Mouse (Mus musculus) cerebellum, postnatal 10 days (tissue): ENCODE data around the gene Bri3bp.

Experiments
- DNase-seq, 2 experiments: peaks; one replicate each; pipeline ENCODE4 v3.0.0; 2021; ENCODE audit warnings: mixed read lengths in 2 of 2

Gene Bri3bp

DNA sequence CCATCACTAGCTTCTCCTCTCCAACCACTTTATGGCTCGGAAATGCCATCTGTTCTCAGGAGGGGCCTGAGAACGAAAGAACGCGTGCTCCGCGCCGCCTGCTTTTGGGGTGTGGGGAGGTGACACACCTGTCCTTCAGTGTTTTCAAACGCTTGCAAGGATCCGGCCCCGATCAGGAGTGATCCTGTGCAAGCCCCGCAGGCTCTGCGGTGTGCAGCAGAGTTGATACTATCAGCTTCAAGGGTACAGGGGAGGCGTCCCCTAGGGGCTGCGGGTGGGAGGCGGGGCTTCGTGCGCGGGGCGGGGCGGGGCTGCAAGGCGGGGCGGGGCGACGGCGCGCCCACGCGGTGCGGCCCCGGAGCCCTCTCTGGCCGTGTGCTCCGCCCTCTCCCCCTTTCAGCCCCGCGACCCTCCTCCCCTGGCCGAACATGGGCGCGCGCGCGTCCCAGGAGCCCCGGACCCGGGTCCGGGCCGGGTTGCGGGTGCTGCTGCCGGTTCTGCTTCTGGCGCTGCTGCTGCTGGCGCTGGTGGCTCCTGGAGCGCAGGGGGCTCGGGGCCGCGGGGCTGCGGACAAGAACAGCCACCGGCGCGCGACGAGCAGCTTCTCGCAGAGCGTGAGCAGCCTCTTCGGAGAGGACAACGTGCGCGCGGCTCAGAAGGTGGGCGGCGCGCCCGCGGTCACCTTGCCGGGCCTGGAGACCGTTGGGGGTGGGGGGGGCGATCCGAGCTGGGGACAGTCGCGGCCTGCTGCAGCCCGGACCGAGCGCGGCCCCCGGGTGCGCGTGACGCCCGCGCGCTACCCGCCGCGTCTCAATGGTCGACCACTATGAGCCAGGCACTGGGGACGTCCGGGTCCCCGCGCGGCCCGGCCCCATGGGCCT lies at the start of gene Bri3bp:
TSS of gene Bri3bp (plus strand) at position 335 of the 881 bp plus-strand sequence.
- DNase-seq = peak; percentile 82 to 87

DNA sequence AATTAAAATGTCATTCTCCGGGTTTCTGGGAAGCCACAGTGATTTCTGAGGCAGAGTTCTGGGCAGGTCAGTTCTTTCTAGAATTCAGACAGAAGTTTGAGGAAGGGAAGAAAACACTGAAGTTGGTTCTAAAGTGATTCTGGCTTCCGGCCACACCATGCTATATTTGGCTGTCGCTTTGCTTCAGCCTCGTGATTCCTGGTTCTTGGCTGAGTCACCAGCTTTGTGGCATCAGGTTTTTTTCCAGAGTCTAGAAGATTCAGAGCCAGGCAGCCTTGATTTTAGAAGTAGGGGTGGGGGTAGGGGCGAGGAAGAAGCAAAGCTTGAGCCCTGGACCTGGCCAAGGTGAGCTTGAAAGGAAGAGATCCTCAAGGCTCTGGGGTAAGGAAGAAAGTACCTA lies 49.8 kb upstream of the Bri3bp start:
- peak; percentile 76 to 77 for DNase-seq

DNA sequence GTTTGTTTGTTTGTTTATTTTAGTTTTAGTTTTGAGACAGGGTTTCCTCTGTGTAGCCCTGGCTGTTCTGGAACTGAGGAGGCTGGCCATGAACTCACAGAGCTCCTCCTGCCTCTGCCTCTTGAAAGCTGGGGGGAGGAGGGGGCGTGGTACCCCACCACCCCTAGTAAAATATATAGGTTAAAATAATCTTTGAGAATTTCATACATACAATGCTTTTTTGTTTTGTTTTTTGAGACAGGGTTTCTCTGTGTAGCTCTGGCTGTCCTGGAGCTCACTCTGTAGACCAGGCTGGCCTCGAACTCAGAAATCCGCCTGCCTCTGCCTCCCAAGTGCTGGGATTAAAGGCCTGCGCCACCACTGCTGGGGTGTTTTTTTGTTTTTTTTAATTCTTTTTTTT lies 49.2 kb upstream of the Bri3bp start:
- peak in 1 of 2 experiments; percentile 22 for DNase-seq

DNA sequence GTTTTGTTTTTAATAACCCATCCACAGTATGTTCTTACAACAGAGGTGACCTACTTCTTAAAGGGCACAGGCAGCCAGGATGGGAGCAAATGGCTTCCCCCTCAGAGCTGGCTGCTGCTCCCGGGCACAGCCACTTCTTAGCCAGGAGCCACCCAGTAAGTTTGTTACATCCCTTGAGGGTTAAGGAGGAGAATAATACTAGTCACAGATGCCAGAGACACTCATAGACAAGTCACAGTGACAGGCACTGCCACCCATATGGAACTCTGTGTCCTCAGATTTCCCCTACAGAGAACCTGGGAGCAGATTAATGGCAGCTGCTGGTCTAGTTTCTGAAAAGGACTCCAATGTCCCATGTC lies 48.8 kb upstream of the Bri3bp start:
- DNase-seq = no peak

DNA sequence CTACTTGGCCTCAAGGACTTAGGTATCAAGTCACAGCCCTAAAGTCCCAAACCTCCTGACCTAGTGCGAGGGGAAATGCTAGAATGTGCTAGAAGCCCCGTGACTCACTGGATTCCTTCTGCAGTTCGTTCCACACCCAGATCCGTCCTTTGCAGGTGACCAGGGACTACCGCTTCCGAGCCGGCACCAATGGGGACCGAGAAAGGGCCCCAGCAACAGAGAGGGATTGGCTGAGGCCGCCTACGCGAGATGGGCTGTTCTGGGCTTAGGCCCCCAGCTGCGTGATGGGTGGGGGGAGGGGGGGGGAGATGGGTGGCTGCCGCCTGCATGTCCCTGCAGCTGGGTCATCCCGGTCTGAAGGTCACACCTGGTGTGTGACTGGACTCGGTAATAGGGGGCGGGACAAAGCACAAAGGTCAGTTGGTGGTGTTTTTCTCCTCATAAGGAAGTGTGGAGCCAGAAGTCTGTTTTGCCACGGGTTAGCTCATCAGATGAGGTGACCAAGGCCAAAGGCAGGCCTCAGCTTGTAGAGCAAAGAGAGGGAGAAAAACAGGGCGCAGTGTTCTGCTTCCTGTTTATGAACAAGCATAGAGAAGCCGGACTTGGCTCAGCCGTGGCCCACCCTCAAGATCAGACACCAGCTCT lies 48.3 kb upstream of the Bri3bp start:
- peak; percentile 96 to 98 for DNase-seq

DNA sequence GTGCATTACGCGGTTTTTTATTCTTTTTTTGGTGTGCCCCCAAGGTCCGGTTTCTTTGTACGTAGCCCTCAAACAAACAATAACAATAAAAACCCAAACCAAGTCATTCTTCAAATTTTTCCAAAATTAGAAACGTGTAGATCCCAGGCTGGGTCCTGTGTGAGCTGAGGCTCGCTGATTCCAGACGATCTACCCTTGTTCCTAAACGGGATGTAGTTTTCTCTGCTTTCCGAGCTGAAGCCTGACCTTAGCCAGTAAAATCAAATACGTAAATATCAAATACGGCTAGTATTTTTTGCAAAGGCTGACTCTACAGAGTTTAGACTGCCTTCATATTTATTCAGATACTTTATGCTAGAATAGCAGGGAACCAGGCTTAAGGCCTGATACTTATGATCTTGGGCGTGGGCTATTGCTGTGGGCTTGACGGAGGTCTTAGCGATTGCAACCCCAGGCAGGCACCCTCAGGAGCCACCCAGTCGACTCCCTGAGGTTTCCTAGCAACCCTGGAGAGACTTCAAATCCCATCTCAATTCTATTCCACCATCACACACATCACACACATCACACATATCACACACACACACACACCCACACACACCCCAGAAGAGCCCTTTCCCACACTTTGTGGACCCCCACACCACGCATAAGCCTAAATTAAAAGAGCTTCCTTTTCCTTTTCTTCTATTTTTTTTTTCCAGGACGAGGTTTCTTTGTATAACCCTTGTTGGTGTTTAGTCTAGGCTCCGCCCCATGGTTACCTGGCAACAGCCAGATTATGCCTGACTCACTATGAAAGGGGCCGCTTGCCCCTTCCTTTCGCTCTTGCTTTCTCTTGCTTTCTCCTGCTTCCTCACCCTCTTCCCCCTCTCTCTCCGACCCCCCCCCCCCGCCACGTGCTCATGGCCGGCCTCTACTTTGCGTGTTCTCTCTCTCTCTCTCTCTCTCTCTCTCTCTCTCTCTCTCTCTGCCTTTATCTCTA lies 47.5 kb upstream of the Bri3bp start:
- DNase-seq = peak; percentile 74 to 81

DNA sequence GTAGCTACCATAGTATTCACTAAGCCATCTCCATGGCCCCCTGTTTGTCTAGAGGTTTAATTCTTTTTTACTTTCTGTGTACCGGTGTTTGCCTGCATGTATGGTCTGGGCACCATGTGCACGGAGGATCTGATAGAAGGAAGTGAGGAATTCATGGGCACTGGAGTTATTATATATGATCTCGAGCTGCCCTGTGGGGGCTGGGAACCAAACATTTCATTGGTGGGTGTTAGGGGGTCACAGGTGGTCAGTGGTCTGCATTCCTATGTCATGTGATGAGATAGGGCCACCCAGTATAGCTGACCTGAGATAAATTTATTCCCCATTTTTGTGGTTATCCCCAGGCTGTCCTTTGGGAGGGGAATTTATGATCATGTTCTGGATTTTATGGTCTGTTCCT lies 46.4 kb upstream of the Bri3bp start:
- no peak for DNase-seq

DNA sequence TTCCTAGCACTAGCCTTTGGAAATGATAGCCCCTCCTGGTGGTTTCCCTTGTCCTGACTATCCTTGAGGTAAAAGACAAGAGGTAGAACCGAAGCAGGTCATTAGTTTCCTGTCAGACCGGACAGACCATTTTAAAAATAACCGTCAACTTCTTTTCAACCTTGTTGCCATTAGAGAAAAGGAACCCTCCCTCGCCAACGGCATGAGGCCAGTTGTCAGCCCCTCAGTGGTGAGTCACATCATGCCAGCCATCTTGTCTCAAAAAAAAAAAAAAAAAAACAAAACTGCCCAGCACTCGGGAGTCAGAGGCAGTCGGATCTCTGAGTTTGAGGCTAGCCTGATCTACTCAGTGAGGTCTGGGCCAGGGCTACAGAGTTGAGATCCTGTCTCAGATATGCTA lies 40.5 kb upstream of the Bri3bp start:
- no peak for DNase-seq

DNA sequence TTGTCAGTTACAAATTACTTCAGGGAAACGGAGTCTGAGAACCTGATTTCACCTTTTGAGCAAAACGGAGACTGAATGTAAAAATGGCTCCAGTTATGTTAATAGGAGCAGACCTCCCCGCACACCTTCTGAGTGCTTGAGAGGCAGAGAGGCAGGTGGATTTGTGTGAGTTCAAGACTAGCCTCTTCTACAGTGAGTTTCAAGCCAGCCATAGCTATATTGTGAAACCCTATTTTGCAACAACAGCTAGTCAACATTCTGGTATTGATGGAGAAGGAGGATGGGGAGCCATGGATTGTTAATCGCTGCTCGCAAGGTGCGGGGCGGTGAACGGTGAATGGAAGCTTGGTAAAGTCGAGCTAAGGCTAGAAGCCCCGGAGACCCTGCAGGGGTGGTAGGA lies 38.9 kb upstream of the Bri3bp start:
- no peak for DNase-seq

DNA sequence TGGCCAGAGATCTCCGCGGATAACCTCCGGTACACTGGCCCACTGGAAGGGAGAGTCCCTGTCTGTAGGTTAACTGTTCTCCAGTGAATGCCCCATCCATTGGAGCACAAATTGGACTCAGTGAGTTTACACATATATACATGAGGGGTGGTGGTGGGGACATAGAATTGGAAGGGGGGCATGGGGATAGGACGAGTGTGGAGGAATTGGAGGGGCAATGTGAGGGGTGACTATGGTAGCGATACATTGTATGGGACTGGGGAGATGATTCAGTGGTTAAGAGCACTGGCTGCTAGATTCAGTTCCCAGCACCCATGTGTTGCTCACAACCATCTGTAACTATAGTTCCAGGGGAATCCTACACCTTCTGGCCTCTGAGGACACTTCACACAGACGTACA lies 38.4 kb upstream of the Bri3bp start:
- DNase-seq = no peak

DNA sequence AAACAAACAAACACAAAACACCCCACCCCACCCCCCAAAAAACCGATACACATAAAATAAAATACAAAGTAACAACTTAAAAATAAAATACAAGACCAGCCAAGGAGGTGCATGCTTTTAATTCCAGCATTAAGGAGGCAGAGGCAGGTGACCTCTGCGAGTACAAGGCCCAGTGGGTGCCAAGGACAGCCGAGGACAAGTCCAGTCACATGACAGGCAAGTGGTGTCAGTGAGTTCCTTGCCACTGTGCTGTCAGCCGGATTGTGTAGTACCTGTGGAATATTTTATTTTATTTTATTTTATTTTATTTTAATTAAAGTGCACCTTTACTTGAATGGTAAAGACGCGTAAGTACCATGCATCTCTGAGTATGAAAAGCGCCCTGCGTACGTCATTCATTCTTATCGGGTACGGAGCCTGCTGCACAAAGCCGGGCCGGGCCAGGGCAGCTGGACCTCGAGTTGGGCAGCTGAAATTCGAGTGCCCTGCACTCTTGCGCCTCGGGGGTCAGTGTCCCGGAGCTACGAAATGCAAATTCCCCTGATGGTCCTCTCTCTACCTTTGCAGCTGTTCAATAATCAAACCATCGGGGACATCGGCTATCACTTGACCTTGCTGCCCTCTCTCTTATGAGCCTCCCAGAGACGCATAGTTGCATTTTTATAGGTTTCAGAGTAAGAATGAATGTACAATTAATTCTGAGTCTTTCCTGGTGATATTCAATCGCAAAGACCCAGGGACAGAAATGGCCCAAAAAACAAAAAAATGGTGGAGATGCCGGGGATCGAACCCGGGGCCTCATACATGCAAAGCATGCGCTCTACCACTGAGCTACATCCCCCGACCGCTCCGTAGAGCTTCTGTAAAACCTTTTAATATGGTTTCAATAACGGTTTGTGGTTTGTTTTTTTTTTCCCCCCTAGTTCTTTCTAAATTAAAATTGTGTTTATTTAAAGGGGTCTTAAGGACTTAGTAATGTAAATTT lies 37.6 kb upstream of the Bri3bp start:
- DNase-seq = peak; percentile 87 to 88

DNA sequence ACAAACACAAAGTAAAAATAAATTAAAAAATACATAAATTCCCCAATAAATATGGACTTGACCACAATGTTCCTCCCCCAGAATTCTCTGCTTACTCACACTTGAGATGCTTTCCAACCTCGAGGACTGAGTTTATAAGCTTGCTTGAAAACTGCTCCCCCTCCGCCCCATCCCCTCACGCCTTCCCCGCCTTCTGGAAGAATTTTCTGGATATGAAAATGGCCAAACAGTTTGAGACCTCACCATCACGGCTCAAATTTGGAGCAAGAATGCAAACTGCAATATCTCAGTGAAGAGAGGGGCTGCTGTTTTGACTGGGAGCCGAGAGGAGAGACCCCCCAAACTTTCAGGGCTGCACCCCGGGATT lies 36.8 kb upstream of the Bri3bp start:
- DNase-seq = peak; percentile 50 to 67

DNA sequence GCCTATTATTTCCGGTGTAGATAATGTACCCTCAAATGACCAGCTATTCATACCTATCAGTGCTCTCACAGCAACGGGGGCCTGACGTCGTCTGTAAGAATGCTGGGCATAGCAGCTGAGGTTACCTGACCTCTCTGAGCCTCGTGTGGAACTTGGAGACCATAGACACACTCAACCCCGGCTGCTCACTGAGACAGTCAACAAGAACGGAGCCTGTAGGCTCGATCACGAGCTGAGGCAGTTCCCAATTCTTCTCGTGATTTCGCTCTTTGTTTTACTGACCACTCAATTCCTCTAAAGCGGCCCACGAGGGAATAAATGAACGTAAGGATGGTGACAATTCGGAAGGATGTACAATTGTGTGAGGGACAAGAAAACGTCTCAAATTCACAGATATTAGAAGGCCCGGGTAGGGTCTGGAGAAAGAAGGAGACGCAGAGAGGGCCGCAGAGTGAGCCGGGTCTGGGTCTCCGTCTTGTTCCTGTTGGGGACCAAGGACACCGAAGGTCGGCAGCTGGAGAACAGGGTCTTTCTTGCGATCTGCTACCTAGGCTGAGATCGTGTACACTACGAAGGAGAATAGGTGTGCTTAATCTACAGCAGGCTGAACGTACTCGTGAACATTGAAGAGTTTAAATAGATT lies 36.3 kb upstream of the Bri3bp start:
- DNase-seq = peak; percentile 72 to 76

DNA sequence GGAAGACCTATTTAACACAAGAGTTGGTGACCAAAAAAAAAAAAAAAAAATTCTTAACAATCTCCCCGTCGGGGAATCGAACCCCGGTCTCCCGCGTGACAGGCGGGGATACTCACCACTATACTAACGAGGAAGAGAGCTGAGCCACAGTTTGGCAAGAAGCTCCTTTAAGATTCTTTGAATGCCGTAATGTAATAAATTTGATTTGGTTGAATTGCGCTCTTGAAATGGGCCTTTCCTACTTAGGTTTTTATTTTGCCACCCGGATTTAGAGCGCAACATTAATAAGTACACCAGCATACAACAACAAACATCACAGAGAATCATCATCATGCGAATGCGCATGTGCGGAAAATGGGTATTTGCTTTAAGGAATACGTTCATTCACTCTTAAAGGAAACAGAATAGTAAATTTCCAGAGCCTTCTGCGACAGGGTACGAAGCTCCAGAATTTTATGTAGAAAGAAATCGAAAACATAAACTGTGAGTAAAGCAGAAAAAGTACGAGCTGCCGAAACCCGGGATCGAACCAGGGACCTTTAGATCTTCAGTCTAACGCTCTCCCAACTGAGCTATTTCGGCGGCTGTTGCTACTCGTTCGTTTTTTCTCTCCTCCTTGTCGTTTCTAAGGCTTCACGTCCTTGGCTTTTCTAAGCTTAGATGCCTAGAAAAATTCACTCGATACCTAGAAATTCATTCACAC lies 35.7 kb upstream of the Bri3bp start:
- peak; percentile 92 to 96 for DNase-seq

DNA sequence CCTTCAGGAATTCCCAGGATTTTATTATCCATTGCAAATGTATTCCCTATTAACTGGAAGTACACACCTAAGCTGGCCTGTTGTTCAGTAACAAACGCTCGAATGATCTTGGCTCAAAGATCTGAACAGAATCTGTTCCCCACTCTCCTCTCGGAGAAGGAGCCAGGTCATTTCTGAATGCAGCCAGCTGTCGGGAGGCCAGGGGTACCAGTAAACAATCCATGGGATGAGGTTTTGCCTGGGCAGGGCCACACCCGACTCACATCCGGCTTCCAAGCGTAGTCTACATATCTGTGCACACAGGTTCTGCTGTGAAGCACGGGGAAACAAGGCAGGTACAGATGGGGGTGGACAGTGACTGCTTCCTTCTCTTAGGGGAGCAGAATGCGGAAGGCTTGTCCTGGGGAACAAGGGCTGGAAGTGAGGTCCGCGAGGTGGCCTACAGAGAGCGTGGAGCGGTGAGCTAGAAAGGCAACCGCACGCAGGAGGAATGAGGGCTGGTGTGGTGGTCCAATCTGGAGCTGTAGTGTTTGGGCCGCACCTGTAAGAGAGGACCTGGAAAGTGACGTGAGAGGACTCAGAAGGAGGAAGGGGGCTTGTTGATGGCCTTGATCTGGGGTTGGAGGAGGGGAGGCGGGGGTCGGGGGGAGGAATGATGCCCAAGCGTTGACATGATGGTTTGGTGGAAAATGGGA lies 34.9 kb upstream of the Bri3bp start:
- DNase-seq = peak; percentile 76 to 84

DNA sequence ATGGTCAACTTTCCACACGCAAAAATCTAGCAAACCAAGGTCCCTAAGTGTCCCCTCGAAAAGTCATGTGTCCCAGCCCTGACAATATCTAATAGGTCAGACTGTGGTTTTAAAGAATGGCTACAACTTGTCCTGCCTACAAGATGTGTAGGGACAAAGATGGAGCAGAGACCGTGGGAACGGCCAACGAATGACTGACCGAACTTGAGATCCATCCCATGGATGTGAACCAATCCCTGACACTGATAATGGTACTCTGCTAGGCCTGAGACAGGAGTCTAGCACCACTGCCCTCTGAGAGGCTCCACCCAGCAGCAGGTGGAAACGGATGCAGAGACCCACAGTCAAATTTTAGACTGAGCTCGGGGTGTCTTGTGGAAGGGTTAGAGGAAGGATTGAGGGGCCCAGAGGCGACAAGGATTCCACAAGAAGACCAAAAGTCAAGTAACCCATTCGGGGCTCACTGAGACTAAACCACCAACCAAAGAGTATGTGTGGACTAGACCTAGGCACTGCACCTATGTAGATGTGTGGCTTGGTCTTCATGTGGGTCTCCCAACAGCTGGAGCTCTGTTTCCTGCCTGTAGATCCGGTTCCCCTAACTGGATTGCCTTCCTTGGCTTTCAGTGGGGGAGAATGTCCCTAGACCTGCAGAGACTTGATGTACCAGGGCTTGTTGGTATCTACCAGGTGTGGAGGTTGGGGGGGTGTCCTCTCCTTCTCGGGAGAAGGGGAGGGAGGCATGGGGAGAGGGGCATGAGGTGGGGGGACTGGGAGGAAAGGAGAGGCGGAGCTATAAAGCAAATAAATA lies 34.1 kb upstream of the Bri3bp start:
- DNase-seq = peak in 1 of 2 experiments; percentile 22

DNA sequence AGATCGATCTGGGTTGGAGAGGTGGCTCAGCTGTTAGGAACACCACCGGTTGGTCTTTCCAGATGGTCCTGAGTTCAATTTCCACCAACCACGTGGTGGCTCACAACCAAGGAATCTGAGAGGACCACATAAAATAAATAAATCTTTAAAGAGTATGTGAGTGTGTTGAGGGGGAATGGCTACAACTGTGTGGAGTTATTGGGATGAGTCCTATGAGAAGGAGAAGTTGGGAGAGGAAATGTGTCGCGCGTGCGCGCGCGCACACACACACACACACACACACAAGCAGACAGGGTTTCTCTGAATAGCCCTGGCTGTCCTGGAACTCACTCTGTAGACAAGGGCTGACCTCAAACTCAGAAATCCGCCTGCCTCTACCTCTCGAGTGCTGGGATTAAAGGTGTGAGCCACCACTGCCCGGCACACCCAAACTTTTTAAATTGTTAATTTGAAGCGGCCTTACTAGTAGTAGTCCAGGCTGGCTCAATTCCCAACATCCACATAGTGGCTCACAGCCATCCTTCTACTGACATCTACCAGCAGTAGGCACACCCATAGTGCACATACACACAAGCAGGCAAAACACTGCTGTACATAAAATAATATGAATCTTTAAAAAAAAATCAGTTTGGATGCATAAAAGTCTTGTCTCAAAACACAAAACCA lies 33.3 kb upstream of the Bri3bp start:
- peak in 1 of 2 experiments; percentile 30 for DNase-seq

DNA sequence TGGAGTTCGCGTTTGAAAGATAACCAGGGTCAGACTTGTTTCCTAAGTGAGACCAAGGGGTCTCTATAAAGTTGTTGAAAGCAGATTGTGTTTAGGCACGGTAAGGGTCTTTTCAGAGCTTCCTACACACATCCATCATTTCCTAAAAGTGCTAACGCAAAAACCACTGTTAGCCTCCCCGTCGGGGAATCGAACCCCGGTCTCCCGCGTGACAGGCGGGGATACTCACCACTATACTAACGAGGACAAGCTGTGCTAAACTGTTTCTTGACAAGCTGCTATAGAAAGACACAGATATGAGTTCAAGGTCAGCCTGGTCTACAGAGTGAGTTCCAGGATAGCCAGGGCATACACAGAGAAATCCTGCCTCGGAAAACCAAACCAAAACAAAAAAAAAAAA lies 32.5 kb upstream of the Bri3bp start:
- peak; percentile 89 to 90 for DNase-seq
